Mouse (Mus musculus): Measurements from ENCODE around the gene Ndufs3.
"Not testable (repeated sequence)": the region's sequence is repeated elsewhere in the genome, so short reads cannot be mapped to it uniquely, and the experiment has no call there.

Ndufs3 gene

DNA sequence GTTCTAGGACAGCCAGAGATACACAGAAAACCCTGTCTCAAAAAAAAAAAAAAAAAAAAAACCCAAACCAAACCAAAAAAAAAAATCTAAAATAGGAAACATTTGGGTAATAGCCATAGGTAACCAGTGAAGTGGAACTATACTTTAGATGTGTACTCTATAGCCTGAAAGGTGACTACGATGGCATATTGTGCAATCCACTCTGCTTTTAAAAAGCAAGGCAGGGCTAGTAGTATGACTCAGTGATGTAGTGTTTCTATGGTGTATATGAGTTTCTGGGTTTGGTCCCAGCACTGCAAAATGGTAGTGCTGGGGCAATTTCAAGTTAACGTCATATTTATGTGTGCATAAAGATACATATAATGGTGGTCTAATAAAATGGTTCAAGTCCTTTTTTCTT, 2.1 kb upstream of the Ndufs3 start:
- no peak for DNase-seq (ENCODE audit: low read depth, low spot score)

DNA sequence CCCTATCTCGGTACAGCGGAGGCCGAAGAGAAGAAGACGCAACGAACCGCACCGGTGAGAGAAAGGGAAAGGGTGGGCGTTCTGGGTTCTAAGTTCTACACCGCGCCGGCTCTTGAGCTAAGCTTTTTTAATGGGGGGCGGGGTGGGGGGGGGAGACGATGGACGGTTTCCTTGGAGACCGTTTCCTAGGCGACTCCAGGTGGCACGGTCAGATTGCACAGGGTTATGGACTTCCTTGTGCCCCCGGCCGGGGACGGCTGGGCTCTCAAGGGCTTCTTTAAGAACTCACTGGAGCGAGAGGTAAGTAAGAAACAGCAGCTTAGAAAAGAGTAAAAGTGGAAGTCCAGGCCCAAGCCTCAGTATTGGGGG, 213 bp upstream of the Ndufs3 start:
- DNase-seq (ENCODE audit: low read depth, low spot score) = no peak

DNA sequence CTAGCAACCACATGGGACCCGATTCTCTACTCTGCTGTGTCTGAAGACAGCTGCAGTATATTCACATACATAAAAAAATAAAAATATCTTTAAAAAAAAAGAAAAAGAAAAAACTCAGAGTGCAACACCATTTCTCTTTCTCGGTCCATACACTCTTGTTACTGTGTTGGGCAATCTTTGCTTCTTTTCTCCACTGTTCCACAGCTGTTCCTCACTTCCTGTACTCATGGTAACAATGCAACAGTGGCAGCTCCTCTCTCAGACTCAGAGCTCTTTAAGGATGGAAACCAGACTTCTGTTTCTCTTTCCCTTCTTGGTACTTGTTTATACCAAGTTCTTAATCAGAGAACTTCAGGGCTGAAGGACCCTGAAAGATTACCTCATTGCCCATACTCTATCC, 1.2 kb downstream of the Ndufs3 start:
- no peak for DNase-seq (ENCODE audit: low read depth, low spot score)

DNA sequence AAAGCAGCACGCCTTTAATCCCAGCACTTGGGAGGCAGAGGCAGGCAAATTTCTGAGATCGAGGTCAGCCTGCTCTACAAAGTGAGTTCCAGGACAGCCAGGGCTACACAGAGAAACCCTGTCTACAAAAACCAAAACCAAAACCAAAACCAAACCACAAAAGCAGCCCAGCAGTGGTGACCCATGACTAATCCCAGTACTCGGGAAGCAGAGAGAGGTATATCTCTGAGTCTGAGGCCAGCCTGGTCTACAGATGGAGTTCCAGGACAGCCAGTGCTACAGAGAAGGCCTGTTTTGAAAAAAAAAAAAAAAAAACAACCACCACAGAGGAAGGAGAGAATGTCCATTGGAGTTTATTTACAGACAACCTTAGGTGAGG, 10.3 kb downstream of the Ndufs3 start:
- DNase-seq (ENCODE audit: low read depth, low spot score) = not testable (repeated sequence)

DNA sequence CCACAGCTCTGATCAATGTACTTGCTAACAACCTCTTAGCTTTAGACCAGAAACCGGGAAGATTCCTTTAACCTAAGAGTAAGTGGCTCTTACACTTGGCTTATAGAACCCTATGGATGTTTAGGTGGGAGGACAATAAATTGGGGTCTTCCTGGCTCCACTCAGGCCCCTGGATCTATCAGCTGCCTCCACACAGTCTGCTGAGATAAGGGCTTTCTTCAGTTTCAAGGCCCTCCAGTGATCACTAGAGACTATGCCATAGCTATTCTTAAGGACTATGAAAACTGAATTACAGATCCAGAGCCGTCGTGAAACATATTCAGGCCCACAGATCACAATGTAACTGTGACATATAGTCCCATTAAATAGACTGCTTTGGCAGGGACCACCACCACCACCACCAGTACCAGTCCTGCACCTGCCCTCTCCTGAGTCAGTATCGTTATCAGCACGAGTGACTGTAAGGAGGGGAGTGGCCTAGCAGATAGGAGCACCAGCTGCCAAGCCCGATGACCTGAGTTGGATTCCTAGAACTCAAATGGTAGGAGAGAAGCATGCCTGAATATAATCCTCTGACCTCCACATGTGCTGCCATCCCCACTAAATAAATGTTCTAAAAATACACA, 10.8 kb downstream of the Ndufs3 start:
- no peak for DNase-seq (ENCODE audit: low read depth, low spot score)

DNA sequence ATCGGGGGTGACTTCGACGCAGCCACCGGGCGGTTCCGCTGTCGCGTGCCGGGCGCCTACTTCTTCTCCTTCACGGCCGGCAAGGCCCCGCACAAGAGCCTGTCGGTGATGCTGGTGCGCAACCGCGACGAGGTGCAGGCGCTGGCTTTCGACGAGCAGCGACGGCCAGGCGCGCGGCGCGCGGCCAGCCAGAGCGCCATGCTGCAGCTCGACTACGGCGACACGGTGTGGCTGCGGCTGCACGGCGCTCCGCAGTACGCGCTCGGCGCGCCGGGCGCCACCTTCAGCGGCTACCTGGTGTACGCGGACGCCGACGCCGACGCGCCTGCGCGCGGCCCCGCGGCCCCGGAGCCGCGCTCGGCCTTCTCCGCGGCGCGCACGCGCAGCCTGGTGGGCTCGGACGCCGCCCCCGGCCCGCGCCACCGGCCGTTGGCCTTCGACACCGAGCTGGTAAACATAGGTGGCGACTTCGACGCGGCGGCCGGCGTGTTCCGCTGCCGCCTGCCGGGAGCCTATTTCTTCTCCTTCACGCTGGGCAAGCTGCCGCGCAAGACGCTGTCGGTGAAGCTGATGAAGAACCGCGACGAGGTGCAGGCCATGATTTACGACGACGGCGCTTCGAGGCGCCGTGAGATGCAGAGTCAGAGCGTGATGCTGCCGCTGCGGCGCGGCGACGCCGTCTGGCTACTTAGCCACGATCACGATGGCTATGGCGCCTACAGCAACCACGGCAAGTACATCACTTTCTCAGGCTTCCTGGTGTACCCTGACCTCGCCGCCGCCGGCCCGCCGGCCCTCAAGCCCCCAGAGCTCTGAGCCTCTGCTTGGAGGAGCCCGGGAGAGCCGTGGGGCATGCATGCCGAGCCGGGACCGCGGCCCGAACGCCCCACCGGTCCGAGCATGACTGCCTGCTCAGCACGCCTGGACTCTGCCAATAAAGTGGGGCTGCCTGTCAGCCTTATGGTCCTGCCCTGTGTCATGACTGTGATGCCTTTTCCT, 14.8 kb downstream of the Ndufs3 start:
- DNase-seq (ENCODE audit: low read depth, low spot score) = peak; percentile 48

DNA sequence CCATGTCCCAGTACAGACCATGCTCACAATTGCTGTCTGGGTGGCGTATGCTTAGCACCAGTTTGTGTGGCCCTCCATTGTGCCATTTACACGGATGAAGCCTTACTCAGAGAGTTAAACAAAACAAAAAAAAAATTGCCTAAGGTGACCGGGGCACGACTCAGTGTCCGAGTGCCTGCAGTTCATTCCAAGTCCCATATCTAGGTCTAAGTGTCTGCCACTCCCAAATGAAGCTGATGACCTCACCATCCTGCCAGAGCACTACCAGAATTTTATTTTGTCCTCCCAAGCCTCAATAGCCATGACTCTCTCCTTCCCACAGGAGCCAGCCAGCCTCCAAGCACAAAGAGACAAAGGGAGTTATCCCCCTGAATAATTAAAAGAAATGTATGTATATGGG, 17.0 kb downstream of the Ndufs3 start:
- no peak for DNase-seq (ENCODE audit: low read depth, low spot score)

DNA sequence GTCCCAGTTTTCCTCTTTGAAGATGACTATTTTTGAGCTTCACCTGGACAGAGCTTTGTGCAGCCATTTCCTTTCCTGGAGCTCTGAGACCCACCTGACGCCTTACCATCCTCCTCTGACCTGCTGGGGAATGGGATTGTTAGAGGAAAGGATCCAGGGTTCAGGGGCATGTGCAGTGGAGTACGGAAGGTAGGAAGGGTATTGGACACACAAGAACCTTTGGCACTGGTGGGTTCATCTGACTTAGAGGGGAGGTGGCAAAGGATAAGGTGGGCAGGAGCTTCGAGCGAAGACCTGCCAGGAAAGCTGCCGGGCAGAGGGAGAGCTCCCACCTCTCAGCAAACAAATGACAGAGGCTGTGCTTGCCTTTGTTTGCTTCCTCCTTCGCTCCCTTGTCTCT, 18.2 kb downstream of the Ndufs3 start:
- no peak for DNase-seq (ENCODE audit: low read depth, low spot score)

DNA sequence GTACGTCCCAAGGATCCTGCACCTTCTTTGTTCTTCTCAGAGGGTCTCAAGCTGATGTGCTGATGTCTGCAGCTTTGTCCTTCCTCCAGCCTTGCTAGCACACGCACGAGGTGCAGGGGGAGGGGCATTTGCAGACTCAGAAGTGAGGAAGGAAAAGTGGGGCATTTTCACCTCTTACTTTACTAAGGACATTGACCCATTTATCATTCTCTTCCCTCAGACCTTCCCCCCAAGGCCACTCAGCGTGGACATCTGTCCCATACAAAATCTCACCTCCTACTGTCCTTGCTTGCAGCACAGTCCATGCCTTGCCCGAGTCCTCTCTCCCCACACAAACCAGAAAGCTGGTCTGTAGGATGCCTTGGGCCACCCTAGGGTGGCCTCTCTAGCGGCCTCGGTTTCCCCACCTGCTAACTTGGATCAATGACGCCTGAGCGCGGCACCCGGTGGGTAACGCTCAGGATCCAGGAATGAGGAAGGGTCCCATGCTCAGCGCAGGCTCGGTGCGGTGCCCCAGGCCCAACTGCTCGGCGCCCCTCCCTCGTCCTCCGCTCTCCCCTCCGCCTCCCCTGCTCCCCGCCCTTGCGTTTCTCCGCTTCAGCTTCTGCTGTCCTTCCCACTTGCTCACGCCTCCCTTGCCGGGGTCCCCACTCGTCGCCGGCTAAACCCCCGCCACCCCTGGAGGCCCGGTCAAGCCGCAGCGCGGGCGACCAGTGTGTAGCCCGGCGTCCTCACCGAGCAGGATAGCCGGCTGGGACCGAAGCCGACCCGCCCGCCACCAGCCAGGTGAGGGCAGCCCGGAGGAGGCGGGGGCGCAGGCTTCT, 19.2 kb downstream of the Ndufs3 start, which contains the start of gene C1qtnf4:
Gene C1qtnf4, plus strand, starts transcription at position 643 of the 824 bp plus-strand sequence.
- DNase-seq (ENCODE audit: low read depth, low spot score) = no peak

DNA sequence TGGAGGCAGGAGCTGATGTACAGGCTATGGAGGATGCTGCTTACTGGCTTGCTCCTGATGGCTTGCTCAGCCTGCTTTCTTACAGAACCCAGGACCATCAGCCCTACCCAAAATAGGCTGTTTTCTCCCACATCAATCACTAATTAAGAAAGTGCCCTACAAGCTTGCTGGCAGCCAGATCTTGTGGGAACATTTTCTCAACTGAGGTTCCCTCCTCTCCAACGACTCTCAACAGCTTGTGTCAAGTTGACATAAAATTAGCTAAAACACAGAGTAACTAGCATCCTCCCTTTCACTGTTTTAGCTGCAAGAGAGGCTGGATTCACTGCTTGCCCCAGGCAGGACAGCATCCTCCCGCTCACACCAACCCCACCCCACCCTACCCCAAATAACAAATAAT, 22.8 kb downstream of the Ndufs3 start:
- no peak for DNase-seq (ENCODE audit: low read depth, low spot score)

DNA sequence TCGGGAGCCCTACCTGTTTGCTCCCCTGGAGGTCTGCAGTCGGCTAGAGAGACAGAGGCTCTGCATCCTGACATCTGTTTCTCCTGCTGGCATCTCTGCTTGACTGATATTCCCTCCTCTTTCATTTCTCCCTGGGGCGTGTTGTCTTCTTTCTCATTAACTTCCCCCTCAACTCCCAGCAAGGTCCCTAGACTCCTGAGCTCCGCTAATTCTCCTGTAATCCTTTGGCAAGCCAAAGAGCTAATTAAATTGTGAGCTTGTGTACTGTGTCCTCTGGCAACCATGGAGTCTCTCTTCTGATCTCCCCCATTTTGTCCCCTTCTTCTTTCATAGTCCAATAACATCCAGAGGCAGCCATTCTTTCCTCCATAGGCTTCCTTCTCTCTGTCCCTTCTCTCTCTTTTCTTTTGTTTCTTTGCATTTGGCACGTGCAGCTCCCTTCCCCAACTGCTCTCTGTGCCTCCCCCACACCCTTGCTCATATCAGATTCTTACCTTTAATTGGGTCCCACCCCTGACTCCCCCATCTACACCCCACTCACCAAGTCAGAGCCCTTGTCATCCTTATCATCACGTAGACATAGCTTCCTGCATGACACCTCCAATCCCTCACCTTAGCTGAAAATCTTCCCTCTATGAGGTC, 24.4 kb downstream of the Ndufs3 start:
- no peak for DNase-seq (ENCODE audit: low read depth, low spot score)

DNA sequence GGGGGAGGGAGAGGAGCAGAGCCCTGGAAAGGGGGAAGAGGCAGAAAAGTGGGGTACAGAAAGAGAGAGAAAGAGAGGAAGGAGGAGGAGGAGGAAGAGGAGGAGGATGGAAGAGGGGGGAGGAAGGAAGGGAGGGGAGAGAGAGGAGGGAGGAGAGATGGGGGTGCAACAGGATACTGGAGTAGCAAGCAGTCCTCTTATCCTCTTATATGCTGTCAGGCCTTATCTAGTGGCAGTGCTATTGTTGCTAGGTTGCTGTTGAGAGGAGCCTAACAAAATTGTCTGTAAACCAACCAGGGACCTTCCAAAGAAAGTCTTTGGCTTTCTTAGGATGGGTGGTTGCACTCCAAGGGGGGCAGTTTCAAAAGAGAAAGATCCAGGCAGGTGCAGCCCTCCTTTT, 25.2 kb downstream of the Ndufs3 start:
- no peak for DNase-seq (ENCODE audit: low read depth, low spot score)

DNA sequence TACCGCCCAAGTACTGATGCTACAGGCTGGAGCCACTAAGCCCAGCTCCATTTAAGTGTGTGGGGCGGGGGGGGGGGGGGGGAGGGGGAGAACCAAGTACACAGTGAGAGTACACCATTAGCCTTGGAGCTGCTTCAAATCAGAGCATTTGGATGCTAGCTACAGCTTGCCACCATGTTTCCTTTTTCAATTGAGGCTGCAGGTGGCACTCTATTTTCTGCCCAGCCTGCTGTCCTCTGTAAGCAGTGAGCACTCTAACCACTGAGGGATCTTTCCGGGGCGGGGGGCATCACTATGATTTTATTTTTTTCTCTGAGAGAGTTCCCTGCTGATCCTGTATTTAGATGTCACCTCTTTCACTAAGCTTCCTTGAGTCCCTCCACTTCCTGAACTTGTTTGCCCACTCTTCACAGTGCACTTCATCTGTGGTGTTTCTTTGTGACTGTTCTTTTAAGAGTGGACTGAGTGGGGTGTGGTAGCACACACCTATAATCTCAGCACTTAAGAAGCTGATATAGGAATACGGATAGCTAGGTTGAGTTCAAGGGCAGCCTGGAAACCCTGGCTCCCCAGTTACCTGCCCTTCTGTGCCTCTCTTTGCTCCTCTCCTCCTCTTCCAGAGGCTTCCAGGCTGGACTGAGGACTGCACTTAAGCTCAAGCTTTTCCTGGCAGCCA, 26.9 kb downstream of the Ndufs3 start:
- no peak for DNase-seq (ENCODE audit: low read depth, low spot score)

DNA sequence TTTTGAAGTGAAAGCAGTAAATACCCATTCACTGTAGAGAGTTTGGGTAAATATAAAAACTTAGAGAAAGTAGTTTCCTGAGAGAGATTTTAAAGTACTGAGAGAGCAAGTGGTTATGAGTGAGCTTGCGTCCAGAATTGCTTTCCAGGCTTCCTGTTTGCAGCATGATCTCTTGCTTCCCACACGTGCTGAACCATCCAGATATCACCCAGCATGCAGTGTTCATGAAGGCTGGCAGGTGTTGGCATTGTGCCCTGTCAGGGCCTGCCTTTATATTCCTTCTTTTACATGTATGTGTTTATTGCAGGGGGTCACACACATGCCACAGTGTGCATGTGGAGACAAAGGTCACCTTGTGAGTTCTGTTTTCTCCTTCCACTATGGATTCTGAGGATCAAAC, 29.4 kb downstream of the Ndufs3 start:
- no peak for DNase-seq (ENCODE audit: low read depth, low spot score)

DNA sequence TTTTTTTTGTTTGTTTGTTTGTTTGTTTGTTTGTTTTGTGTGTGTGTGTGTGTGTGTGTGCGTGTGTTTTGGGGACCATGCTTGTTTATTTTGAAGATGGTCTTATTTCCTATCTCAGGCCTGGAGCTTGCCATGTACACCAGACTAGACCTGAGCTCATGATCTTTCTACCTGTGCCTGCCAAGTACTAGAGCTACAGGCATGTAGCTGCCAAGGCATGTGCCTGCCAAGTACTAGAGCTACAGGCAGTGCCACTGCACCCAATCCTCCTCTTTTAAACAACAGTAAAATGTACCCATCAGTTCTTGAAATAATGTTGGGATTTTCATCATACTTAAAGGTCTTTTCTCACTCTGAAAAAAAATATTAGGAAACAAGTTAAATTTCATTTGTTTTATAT, 30.6 kb downstream of the Ndufs3 start:
- no peak for DNase-seq (ENCODE audit: low read depth, low spot score)

DNA sequence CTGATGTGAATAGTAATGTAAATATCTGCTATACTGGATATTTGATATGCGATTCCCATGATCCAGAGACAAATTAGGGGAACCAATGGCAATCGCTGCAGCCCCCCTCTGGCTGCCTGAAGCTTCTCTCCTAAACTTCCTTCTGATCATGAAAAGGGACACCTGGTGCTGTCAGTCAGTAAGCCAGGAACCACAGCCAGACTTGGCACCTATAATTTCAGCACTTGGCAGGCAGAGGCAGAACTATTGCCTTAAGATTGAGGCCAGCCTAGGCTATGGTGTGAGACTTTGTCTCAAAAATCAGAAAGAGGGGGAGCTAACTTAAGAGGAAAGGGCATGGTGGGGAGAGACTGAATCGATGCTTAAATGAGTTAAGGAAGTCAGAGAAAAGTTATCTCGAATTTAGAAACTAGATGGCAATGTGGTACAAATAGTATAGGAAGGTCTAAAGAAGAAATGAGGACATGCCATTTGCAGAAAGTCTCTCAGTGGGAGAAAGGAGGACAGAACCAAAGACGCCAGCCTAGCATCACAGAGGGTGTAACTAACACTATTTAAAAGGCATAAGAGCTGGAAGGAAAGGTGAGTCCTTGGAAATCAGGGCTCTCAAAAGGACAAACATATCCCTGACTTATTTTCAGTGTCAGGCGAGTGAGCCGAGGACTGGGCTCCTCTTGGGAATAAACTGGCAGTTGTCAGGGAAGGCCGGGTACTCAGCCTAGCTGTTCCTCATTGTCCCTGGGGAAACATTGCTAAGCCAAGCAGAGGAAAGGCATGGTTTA, 33.3 kb downstream of the Ndufs3 start:
- DNase-seq (ENCODE audit: low read depth, low spot score) = no peak

DNA sequence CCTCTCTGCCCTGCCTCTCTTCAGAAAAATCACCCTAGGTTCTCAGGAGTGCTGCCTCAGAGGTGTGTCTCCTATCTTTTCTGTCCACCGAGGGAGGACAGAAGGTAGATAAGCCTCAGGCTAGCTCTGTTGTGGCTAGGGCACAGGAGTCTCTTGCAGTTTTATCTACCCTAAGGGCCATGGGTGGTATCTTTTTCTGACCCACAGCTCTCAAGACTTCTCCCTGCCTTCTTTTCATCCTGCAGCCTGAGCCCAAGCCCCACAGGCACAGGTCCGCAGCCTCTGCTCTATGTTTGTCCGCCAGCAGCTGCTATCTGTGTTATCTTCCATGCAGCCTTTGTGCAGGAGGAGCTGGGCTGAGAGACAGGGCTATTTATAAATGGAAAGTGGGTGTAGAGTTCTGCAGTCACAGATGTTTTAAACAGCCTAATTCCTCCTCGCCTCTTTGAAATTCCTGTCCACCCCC, 34.5 kb downstream of the Ndufs3 start:
- DNase-seq (ENCODE audit: low read depth, low spot score) = no peak

DNA sequence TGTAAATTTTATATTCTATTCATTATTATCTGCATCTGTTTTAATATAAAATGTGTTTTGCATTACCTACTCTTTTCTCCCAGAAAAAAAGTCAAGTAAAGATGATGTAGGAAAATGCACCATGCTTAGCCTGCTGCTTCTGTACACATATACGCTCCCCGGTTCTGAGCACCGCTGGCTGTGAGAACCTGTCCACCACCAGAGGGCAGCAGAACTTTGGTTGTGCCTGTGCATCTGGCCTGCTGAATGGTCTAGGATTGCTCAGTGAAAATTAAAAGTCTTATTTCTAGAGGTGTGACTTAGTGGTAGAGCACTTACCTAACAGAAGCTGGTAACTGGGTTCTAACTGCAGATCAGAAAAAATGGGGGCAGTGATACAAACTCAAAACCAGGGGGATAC, 38.1 kb downstream of the Ndufs3 start:
- peak; percentile 75 for DNase-seq (ENCODE audit: low read depth, low spot score)

DNA sequence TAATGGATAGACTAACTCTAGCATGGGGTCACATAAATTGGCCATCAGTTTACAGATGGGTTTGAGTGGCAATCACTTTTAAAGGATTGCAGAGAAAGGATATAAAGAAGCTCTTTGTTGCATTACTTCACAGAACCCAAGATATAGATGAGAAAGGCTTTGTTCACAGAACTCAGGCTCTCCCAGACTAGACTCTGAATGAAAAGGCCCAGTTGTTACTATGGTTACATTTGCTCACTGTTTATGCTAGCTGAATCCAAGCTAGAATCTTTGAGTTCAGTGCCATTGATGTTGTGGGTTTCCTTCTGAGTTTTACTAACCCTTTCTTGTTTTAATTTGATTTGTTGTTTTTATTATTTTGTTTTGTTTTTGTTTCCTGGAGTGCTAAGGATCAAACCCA, 40.4 kb downstream of the Ndufs3 start:
- DNase-seq (ENCODE audit: low read depth, low spot score) = no peak

DNA sequence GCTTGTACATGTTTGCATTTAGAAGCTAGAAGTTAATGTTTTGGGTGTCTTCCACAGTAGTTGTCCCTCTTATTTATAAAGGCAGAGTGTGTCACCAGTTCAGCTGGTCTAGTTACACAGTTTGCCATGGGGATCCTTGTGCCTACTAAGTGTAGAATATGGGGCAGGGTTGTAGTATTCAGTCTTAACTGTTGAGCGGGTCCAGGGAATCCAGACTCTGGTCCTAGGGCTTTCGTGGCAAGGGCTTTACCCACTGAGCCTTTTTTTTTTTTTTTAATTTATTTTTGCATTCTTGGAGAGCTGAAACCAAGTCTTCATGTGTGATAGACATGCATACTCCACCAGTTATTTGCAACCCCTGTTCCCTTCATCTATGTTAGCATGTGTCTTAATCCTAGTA, 43.1 kb downstream of the Ndufs3 start:
- no peak for DNase-seq (ENCODE audit: low read depth, low spot score)
